Mouse (Mus musculus) cerebellum, adult 11 months (tissue): ENCODE results near the gene Ddah2.

Experiments used
- DNase-seq: peaks from one replicate; pipeline ENCODE4 v3.0.0; 2022

Ddah2 gene

DNA sequence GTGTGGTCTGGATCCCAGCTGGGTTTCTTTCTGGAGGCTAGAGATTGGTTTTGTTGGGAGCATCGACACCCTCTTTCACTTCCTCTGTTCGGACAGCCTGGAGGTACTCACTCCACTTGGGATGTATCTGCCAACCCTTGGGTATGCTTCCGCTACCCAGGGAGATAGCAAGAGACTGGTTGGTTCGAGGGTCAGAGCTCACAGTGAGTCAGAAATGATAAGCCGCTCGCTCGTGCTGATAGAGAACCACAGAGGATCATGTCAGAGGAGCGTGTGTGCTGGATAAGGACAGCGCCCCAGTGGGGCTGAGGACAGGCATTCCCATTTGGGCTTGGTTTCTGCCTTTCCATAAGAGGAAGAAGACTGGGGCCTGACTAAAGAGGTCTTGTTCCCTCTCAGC lies 20.9 kb downstream of the Ddah2 start:
- DNase-seq: no peak

GRCm38 (mm10) chr17:35080248-35080647 lies 21.4 kb downstream of the Ddah2 start:
- DNase-seq: no peak

DNA sequence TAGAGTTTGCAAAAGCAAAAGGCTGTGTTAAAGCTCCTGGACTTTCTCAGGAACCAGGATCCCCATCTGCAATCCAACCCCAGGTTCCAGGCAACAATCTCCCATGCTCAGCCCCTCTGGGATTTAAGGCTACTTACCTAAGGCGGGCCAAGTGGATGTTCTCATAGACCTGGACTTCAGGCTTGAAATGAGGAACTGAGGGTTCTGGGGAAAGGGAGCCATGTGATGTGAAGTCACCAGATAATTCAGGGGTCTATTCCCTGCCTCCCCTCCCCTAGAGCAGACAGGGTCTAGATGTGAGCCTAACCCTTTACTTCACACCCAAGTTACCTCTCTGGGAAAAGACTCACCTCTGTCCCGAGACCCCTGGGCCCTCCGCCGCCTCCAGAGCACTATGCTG lies 21.9 kb downstream of the Ddah2 start:
- DNase-seq: no peak

GRCm38 (mm10) chr17:35082841-35083576 lies 24.2 kb downstream of the Ddah2 start:
- DNase-seq: peak; percentile 75

- no peak for DNase-seq
Measured at GRCm38 (mm10) chr17:35083929-35084497, 25.2 kb downstream of the Ddah2 start.

DNA sequence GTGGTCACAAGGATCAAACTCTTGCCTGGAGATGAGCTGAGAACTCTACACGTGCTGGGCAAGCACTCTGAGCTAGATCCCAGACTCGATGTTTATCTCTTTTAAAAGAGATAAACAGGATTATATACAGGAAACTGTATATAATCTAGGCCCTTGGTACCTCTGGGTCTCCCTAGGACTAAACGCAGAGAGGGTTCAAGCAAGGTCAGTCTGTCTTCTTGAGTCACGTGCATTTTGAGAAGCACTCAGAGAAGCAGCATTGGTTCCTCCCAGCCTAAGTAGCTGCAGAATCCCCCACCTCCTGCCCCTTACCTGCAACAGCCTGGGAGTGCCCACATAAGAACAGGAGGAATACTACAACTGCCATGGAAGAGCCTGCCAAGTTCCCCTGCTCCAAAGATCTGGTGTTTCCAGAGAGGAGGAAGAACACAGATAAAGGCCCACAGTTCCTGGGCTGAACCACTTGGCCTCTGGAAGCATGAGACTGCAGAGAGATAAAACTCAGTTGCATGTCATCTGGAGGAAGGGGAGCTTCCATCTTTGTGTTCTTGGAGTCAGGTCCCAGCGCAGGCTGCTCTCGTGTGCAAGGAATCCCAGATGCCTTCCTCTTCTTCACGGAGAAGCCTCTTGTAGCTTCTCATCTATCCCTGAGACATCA lies 26.5 kb downstream of the Ddah2 start, which contains the start of gene Ly6g6f:
Ly6g6f (minus strand) TSS at position 403 of the 658 bp plus-strand sequence.
- DNase-seq: no peak

GRCm38 (mm10) chr17:35088151-35088550 lies 29.3 kb downstream of the Ddah2 start:
- DNase-seq: no peak

GRCm38 (mm10) chr17:35088825-35089644 lies 30.2 kb downstream of the Ddah2 start, which contains the start of gene Abhd16a:
TSS of gene Abhd16a (plus strand) at chr17:35089263.
- peak; percentile 94 for DNase-seq

DNA sequence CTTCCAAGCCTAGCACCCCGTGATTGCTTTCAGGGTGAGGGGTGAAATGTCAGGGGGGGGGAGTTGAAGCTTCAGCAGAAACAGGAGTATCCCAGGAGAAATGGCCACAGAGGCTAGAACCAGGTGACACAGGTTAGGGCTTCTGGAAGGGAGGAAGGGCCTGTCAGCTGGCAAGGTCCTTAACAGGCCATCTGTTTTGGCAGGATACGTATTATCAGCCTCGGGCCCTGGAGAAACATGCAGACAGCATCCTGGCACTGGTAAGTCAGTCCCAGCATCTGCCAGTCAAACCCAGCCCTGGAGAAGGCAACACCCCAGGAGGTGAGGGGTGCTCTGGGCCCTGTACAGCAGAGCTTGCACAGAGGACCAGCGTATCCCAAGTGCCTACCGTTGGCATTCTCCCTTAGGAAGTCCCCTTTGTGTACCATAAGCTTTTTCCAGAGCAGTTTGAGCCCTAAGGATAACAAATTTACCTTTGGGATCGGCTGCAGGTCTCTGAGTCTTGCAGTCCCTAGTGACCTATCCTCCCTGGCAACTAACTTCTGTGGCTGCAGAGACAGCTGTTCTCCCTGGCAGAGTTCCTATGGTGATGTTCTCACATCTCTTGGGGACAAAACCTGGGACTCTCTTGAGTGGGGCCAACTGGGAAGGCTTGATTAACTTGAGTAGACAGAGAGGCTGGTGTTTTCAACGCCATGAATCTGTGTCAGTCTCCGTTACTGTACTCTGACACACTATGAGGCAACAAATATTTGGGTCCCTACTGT lies 31.5 kb downstream of the Ddah2 start:
- DNase-seq: peak; percentile 86

DNA sequence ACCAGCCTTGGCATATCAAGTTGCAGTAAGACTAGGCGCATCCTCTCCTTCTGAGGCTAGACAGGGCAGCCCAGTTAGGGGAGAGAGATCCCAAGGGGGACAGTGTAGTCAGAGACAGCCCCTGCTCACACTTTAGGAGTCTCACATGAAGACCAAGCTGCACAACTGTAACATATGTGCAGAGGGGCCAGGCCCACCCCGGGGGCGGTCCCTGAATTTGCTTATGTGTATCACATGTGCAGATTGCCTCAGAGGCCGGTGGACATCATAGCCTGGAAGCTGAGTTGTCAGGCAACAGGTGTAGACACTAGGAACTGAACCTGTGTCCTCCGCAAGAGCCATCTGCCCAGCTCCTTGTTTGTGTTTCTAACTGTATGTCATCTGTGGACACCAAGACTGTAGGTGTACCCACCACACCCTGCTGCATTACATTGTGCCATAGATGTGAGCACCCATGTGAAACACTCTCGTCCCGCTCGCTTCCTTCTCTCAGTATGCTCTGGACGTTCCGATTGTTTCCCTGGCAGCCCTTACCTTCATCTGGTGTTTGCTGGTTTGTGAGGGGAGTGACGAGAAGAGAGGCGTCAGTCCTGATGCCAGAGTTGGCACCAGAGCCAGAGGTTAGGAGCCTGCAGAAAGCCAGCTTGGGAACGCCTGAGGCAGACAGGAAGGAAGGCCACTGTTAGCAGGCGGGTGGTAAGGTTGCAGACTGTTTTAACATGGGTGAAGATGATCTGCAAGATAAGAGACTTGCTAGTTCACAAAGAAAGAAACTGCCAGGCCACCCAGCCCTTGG lies 33.8 kb downstream of the Ddah2 start:
- no peak for DNase-seq

- no peak for DNase-seq
Measured at GRCm38 (mm10) chr17:35094475-35095365, 35.9 kb downstream of the Ddah2 start.

GRCm38 (mm10) chr17:35096597-35096996 lies 37.8 kb downstream of the Ddah2 start:
- no peak for DNase-seq

DNA sequence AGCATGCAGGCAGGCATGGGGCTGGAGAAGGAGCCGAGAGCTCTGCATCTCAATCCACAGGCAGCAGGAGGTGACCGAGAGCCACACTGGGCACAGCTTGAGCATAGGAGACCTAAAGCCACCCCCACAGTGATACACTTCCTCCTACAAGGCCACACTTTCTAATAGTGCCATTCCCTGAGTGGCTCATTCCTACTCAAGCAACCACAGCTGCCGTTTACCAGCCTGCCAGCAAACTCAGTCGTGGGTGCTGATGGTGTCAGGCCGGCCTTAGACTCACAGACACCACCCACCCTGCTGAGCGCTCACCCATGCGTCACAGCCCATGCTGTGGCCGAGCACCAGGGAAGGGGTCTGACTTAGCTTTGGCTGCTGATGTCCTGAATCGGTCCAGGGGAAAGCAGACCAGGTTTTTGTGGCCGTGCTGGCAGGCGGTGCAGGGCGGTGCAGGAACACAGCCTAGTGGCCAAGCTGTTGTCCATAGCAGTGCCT lies 38.4 kb downstream of the Ddah2 start:
- peak; percentile 65 for DNase-seq

DNA sequence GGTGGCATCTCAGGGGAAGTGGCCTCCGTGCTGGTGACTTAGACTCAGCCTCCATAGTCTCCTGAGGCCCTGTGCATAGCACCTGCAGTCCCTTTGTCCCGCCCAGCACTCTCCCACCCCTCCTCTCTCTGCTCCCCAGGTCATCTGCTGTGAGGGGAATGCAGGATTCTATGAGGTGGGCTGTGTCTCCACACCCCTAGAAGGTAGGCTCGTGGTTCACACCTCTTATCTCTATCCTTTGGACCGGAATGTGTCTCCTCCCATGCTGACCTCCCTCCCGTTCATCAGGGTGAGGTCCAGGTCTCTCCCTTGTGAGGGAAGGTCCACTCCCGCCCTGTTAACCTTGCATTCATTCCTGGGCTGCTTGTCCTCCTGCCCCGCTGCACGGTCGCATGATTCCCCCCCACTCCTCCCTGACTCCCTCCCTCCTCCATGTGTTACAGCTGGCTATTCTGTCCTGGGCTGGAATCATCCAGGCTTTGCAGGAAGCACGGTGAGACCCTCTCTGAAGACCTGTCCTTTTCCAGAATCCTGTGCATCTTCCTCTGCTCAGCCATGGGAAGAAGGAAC lies 41.4 kb downstream of the Ddah2 start:
- no peak for DNase-seq

- DNase-seq: no peak
Measured at GRCm38 (mm10) chr17:35101161-35101560, 42.3 kb downstream of the Ddah2 start.

GRCm38 (mm10) chr17:35102299-35102698 lies 43.5 kb downstream of the Ddah2 start:
- no peak for DNase-seq

- no peak for DNase-seq
Measured at GRCm38 (mm10) chr17:35103221-35103690, 44.4 kb downstream of the Ddah2 start.

DNA sequence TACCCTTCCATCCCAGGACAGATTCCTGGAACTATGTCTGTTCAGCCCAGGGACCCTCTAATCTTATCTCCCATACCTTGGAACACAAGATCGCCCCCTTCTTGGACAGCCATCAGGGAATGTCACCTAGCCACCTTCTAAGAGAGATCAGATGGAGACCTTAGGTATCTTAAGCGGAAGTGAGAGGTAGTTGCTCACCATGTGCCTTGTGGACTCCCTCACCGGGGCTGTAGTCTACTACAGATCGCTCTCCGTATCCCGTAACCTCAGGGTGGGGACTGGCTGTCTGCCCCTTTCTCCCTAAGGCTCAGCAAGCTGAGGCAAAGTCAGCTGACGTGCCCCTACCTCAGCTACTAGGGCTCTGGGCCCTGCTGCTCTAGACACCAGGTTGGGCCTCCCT lies 45.2 kb downstream of the Ddah2 start:
- no peak for DNase-seq

DNA sequence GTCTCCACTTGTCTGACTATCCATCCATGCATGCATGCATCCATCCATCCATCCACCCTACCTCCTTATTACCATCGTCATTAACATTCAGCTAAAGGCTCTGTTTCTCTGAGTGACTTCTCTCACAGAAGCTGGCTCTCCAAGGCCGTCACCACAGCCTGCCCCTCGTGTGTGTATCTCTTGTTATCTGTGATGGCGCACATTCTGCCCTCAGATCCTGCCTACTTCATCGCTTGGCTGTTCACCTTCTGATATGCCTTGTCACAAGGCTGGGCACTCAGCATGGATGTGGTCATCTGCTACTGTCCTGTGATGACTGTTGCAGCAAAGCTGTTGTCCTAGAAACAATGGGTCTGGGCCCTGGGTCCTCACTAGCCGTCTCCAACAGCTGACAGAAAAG lies 45.9 kb downstream of the Ddah2 start:
- no peak for DNase-seq
